Mouse (Mus musculus): ENCODE data around the gene Dhrs4.

DNA sequence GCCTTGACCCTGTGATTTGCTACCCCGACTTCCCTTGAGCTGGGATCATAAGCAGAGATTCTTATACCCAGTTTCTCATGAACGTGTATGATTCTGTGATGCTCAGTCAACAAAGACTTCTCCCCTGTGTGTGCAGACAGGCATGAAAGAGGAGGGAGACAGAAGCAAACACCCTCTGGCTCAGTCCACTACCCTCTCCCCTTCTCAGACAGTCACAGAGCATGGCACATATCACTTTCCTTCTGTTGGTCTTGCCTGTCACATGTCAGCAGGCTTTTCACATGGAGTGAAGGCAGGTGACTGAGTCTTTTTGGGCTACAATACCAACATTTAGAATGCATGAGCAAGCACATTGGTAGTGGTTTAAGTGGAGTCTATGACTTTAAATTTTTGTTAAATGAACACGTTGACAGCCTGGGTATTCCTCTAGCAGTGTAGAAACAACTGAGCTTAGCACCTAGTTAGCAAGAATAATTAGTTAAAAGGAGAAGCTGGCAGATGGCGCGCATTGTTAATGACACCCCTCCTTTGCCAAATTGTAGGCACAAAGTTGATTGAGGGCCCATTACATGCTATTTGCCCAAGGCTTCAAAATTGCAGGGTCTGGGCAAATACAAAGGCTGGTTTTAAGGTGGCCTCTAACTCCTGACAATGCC, 6.0 kb downstream of the Dhrs4 start:
- TF ChIP-seq CTCF (IDR thresholded peaks at IDR 0.05; ENCODE audit: insufficient read depth, low read length) = no peak
- no peak for TF ChIP-seq POLR2A (IDR thresholded peaks at IDR 0.05; ENCODE audit: borderline replicate concordance, extremely low read depth, low read depth, low read length)

All from lung, adult 2 months (tissue).